Mouse (Mus musculus) limb, embryonic 14.5 days (tissue): Measurements from ENCODE around the gene Cep89. TPM values are rescaled to one million over a fixed set of nuclear protein-coding genes. Genes with fewer than 3 reads are reported as not detected.
A peak's percentile ranks its signal among the peaks of the same experiment; 100 is the strongest.

Experiments
- ATAC-seq: fragments of 200-750 bp; cut with Nextera tagmentation; 2 replicates; pipeline ENCODE4 v1.8.0; 2017; ENCODE audit warnings: low read depth, moderate number of reproducible peaks, moderate TSS enrichment; ENCODE audit not compliant: low FRiP score
- DNase-seq: peaks from one replicate; pipeline ENCODE4 v3.0.0-alpha.2; 2015; ENCODE audit warnings: low spot score
- H3K27ac ChIP-seq: fragments of 300-500 bp; sonication (generic); replicated peaks from 2 replicates; pipeline ENCODE4 v1.5.1; 2014; ENCODE audit warnings: low read depth, mild to moderate bottlenecking, low read length, moderate library complexity, mixed read lengths
- H3K27me3 ChIP-seq: fragments of 300-500 bp; sonication (generic); 2 replicates; pipeline ENCODE4 v1.6.1; 2014; ENCODE audit warnings: low read length, mixed read lengths; ENCODE audit not compliant: control insufficient read depth, insufficient read depth
- H3K36me3 ChIP-seq: fragments of 300-500 bp; sonication (generic); 2 replicates; pipeline ENCODE4 v1.6.1; 2014; ENCODE audit warnings: mild to moderate bottlenecking, low read length, moderate library complexity, mixed read lengths; ENCODE audit not compliant: control insufficient read depth, insufficient read depth
- H3K4me1 ChIP-seq: fragments of 300-500 bp; sonication (generic); 2 replicates; pipeline ENCODE4 v1.6.1; 2014; ENCODE audit warnings: antibody characterized with exemption, low read length, mixed read lengths; ENCODE audit not compliant: control insufficient read depth, insufficient read depth
- H3K4me2 ChIP-seq: fragments of 300-500 bp; sonication (generic); replicated peaks from 2 replicates; pipeline ENCODE4 v1.6.1; 2014; ENCODE audit warnings: low read depth, mild to moderate bottlenecking, low read length, moderate library complexity; ENCODE audit not compliant: severe bottlenecking
- H3K4me3 ChIP-seq: fragments of 300-500 bp; sonication (generic); replicated peaks from 2 replicates; pipeline ENCODE4 v1.5.1; 2014; ENCODE audit warnings: low read length
- H3K9ac ChIP-seq: fragments of 300-500 bp; sonication (generic); 2 replicates; pipeline ENCODE4 v1.6.1; 2014; ENCODE audit warnings: mild to moderate bottlenecking, low read depth, low read length, moderate library complexity; ENCODE audit not compliant: severe bottlenecking
- H3K9me3 ChIP-seq: fragments of 300-500 bp; sonication (generic); 2 replicates; pipeline ENCODE4 v1.6.1; 2016; ENCODE audit warnings: low read length; ENCODE audit not compliant: control insufficient read depth
- POLR2A ChIP-seq: fragments of 200-500 bp; IDR thresholded peaks from 2 replicates; pipeline ENCODE4 v1.8.0; 2012; ENCODE audit warnings: inconsistent platforms, mild to moderate bottlenecking, moderate library complexity, borderline replicate concordance; ENCODE audit not compliant: insufficient read depth, insufficient read length; ENCODE audit errors: extremely low read depth
- WGBS: fragments of 180-500 bp; shearing (Covaris S2); extraction: QIAGEN DNeasy Blood & Tissue Kit; methylation state at CpG from one replicate; pipeline ENCODE4 v1.1.7; 2014; 5-methylcytosine and 5-hydroxymethylcytosine counted together
- polyA plus RNA-seq, 2 experiments: library from polyadenylated mRNA; depleted of rRNA in 1 of 2; stranded (reverse) in 1 of 2; unstranded in 1 of 2; fragments of >200 nt; fragmentation: Nextera tagmentation in 1 of 2; extraction: Ambion mirVana in 1 of 2; gene quantifications; 2 replicates each; pipeline versions ENCODE4 v1.2.1 to v1.2.3; 2012 to 2014

Cep89 gene
- polyA plus RNA-seq, 2 experiments = 25.7 to 32.9 TPM

DNA sequence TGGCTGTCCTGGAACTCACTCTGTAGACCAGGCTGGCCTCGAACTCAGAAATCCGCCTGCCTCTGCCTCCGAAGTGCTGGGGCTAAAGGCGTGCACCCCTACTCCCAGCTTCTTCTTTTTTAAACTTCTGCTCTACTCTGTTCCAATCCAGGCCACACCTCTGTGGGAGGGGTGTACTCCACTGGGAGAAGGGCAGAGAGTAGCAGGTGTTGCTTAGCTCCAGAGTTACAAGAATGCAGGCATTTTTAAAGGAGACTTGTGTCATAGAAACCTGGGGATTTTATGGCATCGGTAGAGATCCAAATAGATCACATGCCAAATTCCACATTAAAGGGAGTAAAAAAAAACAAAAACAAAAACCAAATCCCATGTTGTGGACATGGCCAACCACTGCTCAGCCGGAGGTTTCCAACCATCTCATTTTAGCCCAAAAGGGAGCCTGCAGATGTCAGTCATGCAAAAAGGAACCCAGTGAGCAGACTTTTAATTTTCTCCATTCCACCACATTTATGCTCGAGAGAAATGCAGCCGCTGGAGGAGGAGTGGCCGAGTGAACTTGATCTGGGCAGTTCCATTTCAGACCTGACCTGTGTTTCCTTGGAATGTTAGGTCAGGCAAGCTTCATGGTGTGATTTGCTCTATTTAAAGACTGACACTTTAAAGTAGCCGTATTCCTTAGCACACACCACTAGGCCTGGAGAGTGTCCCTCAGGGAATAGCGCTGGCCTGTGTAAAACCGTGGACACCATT, 31.5 kb upstream of the Cep89 start:
- no peaks in the 10 kb centered on the region for H3K9me3 ChIP-seq
- DNase-seq (no peak), ATAC-seq (peak; percentile 50)
- no peak overlapping the region for H3K4me3 ChIP-seq
- WGBS = 56% methylated on average over 12 of the region's 12 CpGs
- H3K27ac ChIP-seq = no peak overlapping the region
- TF ChIP-seq POLR2A = no peak
- no peak overlapping the region for H3K4me2 ChIP-seq
- no peaks in the 10 kb centered on the region for H3K36me3 ChIP-seq
- H3K27me3 ChIP-seq = no peaks in the 10 kb centered on the region
- no peak overlapping the region for H3K9ac ChIP-seq
- no peaks in the 10 kb centered on the region for H3K4me1 ChIP-seq

DNA sequence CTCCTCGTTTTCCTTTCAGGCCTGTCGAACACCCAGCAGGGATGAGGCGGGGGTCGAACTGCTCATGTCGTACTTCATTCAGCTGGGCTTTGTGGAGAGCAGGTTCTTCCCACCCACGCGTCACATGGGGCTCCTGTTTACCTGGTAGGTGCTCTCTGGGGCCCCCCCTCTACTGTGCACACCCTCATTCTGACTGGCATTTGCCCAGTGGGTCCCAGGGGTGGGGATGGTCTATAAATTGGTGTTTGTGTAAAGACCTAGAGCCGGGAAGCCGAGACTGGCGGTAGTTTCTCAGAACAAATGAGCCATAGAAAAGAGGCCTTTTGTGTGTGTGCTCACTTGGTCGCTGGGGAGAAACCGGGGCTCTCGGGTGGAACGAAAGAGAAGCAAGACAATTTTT, 25.7 kb upstream of the Cep89 start:
- Histone ChIP-seq H3K27me3 (no peaks in the 10 kb centered on the region), H3K36me3 (no peaks in the 10 kb centered on the region), H3K27ac (no peak overlapping the region), H3K4me1 (no peaks in the 10 kb centered on the region), H3K9me3 (no peaks in the 10 kb centered on the region), H3K4me2 (no peak overlapping the region), H3K9ac (no peak overlapping the region), H3K4me3 (no peak overlapping the region)
- ATAC-seq (no peak), DNase-seq (no peak)
- 76% methylated on average over 14 of the region's 14 CpGs for WGBS
- TF ChIP-seq POLR2A = no peak

DNA sequence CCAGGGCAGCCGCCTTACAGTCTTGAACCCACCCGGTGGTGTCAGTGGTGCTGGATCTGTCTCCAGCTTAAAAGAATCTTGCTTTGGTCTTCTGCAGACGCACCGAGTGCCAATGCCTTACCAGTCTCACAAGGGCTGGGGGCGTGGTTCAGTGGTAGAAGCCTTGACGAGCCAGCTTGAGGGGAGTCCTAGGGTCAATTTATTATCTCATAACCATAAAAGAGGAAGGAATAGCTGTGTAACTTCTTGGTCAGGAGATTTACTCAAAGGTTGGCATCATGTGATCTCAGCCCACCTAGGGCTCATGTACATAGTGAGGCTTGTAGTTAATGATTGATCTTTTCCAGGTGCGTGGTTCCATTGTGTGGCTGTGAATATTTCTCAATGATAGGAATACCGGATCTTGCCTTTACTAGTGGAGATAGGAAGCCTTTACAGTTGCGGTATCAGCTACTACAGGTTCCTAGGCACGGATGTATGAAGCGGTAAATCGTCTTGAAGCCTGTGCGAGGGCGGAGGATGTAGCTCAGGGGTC, 24.3 kb upstream of the Cep89 start:
- Histone ChIP-seq H3K9me3 (no peaks in the 10 kb centered on the region), H3K4me1 (no peaks in the 10 kb centered on the region), H3K36me3 (no peaks in the 10 kb centered on the region), H3K4me2 (no peak overlapping the region), H3K27me3 (no peaks in the 10 kb centered on the region), H3K9ac (no peak overlapping the region), H3K27ac (no peak overlapping the region), H3K4me3 (no peak overlapping the region)
- WGBS = 85% methylated on average over 14 of the region's 14 CpGs
- TF ChIP-seq POLR2A = no peak
- ATAC-seq = no peak
- no peak for DNase-seq

DNA sequence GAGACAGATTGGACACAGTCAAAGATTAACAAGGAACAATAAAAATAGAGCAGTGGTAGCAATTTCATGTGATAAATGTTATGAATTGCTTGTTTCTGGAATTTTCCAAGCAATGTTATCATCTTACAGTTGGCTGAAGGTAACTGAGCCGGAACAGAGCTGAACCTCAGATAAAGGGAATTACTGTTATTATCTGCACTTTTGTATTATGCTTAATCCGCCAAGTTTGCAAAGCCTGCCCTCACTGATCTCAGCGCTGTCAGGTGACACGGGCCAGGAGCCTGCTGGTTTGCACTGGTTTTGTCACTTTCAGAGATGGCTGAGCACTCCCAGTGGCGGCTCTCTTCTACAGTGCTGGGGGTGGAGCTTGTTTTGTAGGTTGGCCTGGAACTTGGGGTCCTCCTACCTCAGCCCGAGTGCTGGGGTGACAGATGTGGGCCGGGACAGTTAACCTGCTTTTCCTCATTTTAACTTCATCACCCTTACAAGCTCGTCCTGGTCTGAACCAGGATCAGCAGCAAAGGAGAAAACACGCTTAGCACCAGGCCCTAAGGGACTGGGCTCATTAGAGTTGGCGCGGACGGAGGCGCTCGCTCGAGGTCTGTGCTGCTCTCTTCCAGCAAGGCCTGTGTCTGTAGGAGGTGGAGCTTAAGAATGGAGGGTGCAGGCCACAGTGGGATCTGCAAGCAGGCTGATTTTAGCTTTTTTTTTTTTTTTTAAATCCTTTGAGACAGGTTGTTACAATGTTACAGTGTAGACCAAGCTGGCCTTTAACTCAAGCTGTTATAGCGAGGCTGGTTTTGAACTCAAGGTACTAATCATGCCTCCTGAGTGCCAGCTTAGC, 23.5 kb upstream of the Cep89 start:
- ATAC-seq (no peak), DNase-seq (no peak)
- Histone ChIP-seq H3K9me3 (no peaks in the 10 kb centered on the region), H3K27me3 (no peaks in the 10 kb centered on the region), H3K4me1 (no peaks in the 10 kb centered on the region), H3K9ac (no peak overlapping the region), H3K4me3 (no peak overlapping the region), H3K4me2 (no peak overlapping the region), H3K36me3 (no peaks in the 10 kb centered on the region), H3K27ac (no peak overlapping the region)
- 64% methylated on average over 16 of the region's 16 CpGs for WGBS
- no peak for TF ChIP-seq POLR2A

DNA sequence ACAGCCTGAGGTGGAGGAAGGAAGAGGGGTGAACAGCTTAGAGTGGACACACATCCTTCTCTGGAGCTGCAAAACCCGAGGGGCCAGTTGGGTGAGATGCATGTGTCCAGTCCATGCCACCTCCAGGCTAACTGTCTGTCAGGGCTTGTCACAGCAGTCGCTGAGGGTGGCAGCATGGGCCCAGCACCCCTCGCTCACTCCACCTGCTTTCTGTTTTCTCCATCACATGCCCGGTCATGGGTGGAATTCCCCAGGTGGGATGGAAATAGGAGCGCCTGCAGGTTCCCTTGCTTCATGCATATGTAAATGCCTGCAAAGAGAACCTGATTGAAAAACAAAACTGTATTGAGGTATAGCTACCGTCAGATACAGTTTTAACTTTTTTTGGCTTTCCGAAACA, 22.6 kb upstream of the Cep89 start:
- DNase-seq = no peak
- no peaks in the 10 kb centered on the region for H3K36me3 ChIP-seq
- H3K4me2 ChIP-seq = no peak overlapping the region
- no peak overlapping the region for H3K27ac ChIP-seq
- no peaks in the 10 kb centered on the region for H3K4me1 ChIP-seq
- H3K27me3 ChIP-seq = no peaks in the 10 kb centered on the region
- TF ChIP-seq POLR2A = no peak
- no peak overlapping the region for H3K4me3 ChIP-seq
- ATAC-seq = no peak
- H3K9me3 ChIP-seq = no peaks in the 10 kb centered on the region
- no peak overlapping the region for H3K9ac ChIP-seq
- WGBS = 82% methylated on average over 7 of the region's 7 CpGs
